Mouse (Mus musculus): ENCODE data around the gene Cdhr3. TPM values are rescaled to one million over a fixed set of nuclear protein-coding genes. Genes with fewer than 3 reads are reported as not detected.

The Cdhr3 gene
- total and polyA plus RNA-seq, 3 experiments, result not detected

- no peak for DNase-seq (ENCODE audit: low read depth, low spot score)
- TF ChIP-seq CHD2 (IDR thresholded peaks at IDR 0.05; ENCODE audit: low read length) (no peak), GATA1 (IDR thresholded peaks at IDR 0.05; ENCODE audit: low read depth, low read length) (no peak), ZNF384 (IDR thresholded peaks at IDR 0.05; ENCODE audit: low read depth, low read length) (no peak), ELF1 (IDR thresholded peaks at IDR 0.05; ENCODE audit: low read depth, low read length) (no peak), MAFK (IDR thresholded peaks at IDR 0.05; ENCODE audit: borderline replicate concordance, low read depth, low read length) (no peak), POLR2A (IDR thresholded peaks at IDR 0.05; ENCODE audit: control insufficient read depth in 1 of 2, insufficient read depth in 1 of 2, low read depth in 1 of 2, low read length in 2 of 2, poor library complexity in 1 of 2) (no peak), MXI1 (IDR thresholded peaks at IDR 0.05; ENCODE audit: low read depth, low read length) (no peak), JUND (IDR thresholded peaks at IDR 0.05; ENCODE audit: low read depth, low read length) (no peak)
- no peaks in the 10 kb centered on the region for H3K9me3 ChIP-seq (replicated peaks; ENCODE audit: insufficient read depth, low read length)
- H3K4me3 ChIP-seq (ENCODE audit: control insufficient read depth in 1 of 2, insufficient read depth in 1 of 2, low read depth in 2 of 2, low read length in 2 of 2), result no peak overlapping the region
- peaks cover 2 to 3% of the 10 kb centered on the region in 2 experiments for H3K27me3 ChIP-seq (ENCODE audit: control insufficient read depth in 1 of 2, insufficient read depth in 2 of 2, low read length in 2 of 2)
- H3K27ac ChIP-seq (ENCODE audit: control insufficient read depth, low read depth, low read length), result no peak overlapping the region
- no peaks in the 10 kb centered on the region for H3K79me2 ChIP-seq (ENCODE audit: control insufficient read depth, insufficient read depth, low read length, poor library complexity)
- H3K9ac ChIP-seq (ENCODE audit: control insufficient read depth, low read depth, low read length, poor library complexity, severe bottlenecking), result no peak overlapping the region
- no peaks in the 10 kb centered on the region for H3K4me1 ChIP-seq (ENCODE audit: control insufficient read depth in 1 of 2, insufficient read depth in 2 of 2, low read length in 2 of 2)
- no peaks in the 10 kb centered on the region for H3K36me3 ChIP-seq (ENCODE audit: control insufficient read depth in 1 of 2, insufficient read depth in 2 of 2, low read length in 2 of 2)
These were observed 78.5 kb downstream of the Cdhr3 start for GRCm38 (mm10) chr12:33014050-33014796.

DNA sequence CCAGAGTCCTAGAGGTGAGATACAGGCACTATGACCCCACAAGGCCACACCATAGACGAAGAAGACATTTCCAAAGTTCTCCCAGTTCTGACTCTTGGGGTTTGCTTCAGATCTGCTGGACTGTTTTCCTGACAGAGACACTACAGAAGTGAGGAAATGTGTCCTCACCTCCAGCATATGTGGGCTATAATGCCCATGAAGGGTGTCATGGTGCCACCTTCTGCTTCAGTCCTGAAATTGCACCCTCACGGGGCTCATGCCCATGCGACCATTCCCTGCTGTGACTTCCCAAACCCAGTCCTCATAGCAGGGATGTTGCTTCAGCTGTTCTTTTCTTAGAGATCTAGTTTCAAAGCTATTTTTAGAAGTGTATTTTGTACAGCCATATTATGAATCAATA lies 82.6 kb downstream of the Cdhr3 start:
- H3K9me3 ChIP-seq (replicated peaks; ENCODE audit: insufficient read depth, low read length), result no peaks in the 10 kb centered on the region
- peaks cover 2 to 7% of the 10 kb centered on the region in 2 experiments for H3K27me3 ChIP-seq (ENCODE audit: control insufficient read depth in 1 of 2, insufficient read depth in 2 of 2, low read length in 2 of 2)
- no peaks in the 10 kb centered on the region for H3K4me1 ChIP-seq (ENCODE audit: control insufficient read depth in 1 of 2, insufficient read depth in 2 of 2, low read length in 2 of 2)
- H3K79me2 ChIP-seq (ENCODE audit: control insufficient read depth, insufficient read depth, low read length, poor library complexity), result no peaks in the 10 kb centered on the region
- H3K4me3 ChIP-seq (ENCODE audit: control insufficient read depth in 1 of 2, insufficient read depth in 1 of 2, low read depth in 2 of 2, low read length in 2 of 2), result no peak overlapping the region
- H3K27ac ChIP-seq (ENCODE audit: control insufficient read depth, low read depth, low read length), result no peak overlapping the region
- no peak for TF ChIP-seq POLR2A (IDR thresholded peaks at IDR 0.05; ENCODE audit: control insufficient read depth in 1 of 2, insufficient read depth in 1 of 2, low read depth in 1 of 2, low read length in 2 of 2, poor library complexity in 1 of 2)
- no peak for TF ChIP-seq E2F4 (IDR thresholded peaks at IDR 0.05; ENCODE audit: borderline replicate concordance, low read depth, low read length)
- TF ChIP-seq NELFE (IDR thresholded peaks at IDR 0.05; ENCODE audit: low read depth, low read length), result no peak
- no peak for TF ChIP-seq CHD1 (IDR thresholded peaks at IDR 0.05; ENCODE audit: low read depth, low read length)
- TF ChIP-seq USF2 (IDR thresholded peaks at IDR 0.05; ENCODE audit: borderline replicate concordance in 1 of 2, insufficient read depth in 1 of 2, low read depth in 1 of 2, low read length in 2 of 2), result no peak
- TF ChIP-seq SMC3 (IDR thresholded peaks at IDR 0.05; ENCODE audit: low read depth, low read length), result peak; percentile 94
- TF ChIP-seq MEF2A (IDR thresholded peaks at IDR 0.05; ENCODE audit: extremely low read depth, insufficient replicate concordance, low read depth, low read length, poor library complexity, severe bottlenecking), result no peak
- TF ChIP-seq USF1 (IDR thresholded peaks at IDR 0.05; ENCODE audit: low read depth, low read length), result no peak
- no peak for TF ChIP-seq GABPA (IDR thresholded peaks at IDR 0.05; ENCODE audit: low read depth, low read length)
- TF ChIP-seq SIN3A (IDR thresholded peaks at IDR 0.05; ENCODE audit: low read length), result 0 out of 2 replicates have a peak, but pooled peaks have one; percentile 26
- TF ChIP-seq ZMIZ1 (IDR thresholded peaks at IDR 0.05; ENCODE audit: low read depth, low read length), result no peak
- no peak for TF ChIP-seq MAZ (IDR thresholded peaks at IDR 0.05; ENCODE audit: low read depth, low read length)
- TF ChIP-seq CTCF (IDR thresholded peaks at IDR 0.05 in 2 of 3, conservative IDR thresholded peaks at IDR 0.05 in 1 of 3; ENCODE audit: control insufficient read depth in 1 of 3, insufficient read depth in 1 of 3, low read depth in 2 of 3, low read length in 3 of 3, poor library complexity in 1 of 3, severe bottlenecking in 1 of 3), result peak; percentile 62 to 91 (median 75)
- TF ChIP-seq RAD21 (IDR thresholded peaks at IDR 0.05; ENCODE audit: low read depth, low read length), result peak; percentile 87
- no peak for TF ChIP-seq BHLHE40 (IDR thresholded peaks at IDR 0.05; ENCODE audit: borderline replicate concordance, low read depth, low read length)
- TF ChIP-seq POLR2AphosphoS2 (IDR thresholded peaks at IDR 0.05; ENCODE audit: low read length), result no peak
- peak; percentile 21; the same call in 1 of the 2 replicates for TF ChIP-seq MAX (IDR thresholded peaks at IDR 0.05; ENCODE audit: low read length)
- no peak for TF ChIP-seq TBP (IDR thresholded peaks at IDR 0.05; ENCODE audit: low read depth, low read length)
- 0 out of 2 replicates have a peak, but pooled peaks have one; percentile 48 for TF ChIP-seq MXI1 (IDR thresholded peaks at IDR 0.05; ENCODE audit: low read depth, low read length)
- peak; percentile 81 for TF ChIP-seq ZC3H11A (IDR thresholded peaks at IDR 0.05; ENCODE audit: low read depth, low read length)
- no peak for TF ChIP-seq ETS1 (IDR thresholded peaks at IDR 0.05; ENCODE audit: low read depth, low read length)
- no peaks in the 10 kb centered on the region for H3K36me3 ChIP-seq (ENCODE audit: control insufficient read depth in 1 of 2, insufficient read depth in 2 of 2, low read length in 2 of 2)
- H3K9ac ChIP-seq (ENCODE audit: control insufficient read depth, low read depth, low read length, poor library complexity, severe bottlenecking), result no peak overlapping the region
- DNase-seq (ENCODE audit: low read depth, low spot score), result peak; percentile 56

All from MEL (cell line).